In genomic region chr17:28177540-28178046, GRCm38 (mm10) we compare ENCODE assay signal across 8 mouse cellular contexts. TPM values are rescaled to one million over a fixed set of nuclear protein-coding genes. Genes with fewer than 3 reads are reported as not detected.
DNase-seq lines count a peak whose midpoint lies in the region; ATAC-seq and TF ChIP-seq lines count a peak whose summit lies in the region.

No protein-coding gene starts in this region.

- peaks cover 5% of the 10 kb centered on the region for H3K4me1 ChIP-seq in lung, adult 2 months (ENCODE audit: control insufficient read depth, insufficient read depth, low read length)
- peaks cover 7% of the 10 kb centered on the region; the same call in 1 of the 2 replicates for H3K4me1 ChIP-seq in brown adipose tissue, adult 24 weeks (ENCODE audit: control insufficient read depth, insufficient read depth, insufficient read length, low read length)
- peaks cover 57% of the 10 kb centered on the region for H3K4me1 ChIP-seq in liver, embryonic 15.5 days (replicated peaks)

- H3K9ac ChIP-seq in liver, embryonic 15.5 days = peak overlapping the region; percentile 75

- 5% methylated on average over 22 of the region's 22 CpGs for WGBS in lung, adult 2 months
- WGBS in liver, embryonic 15.5 days (ENCODE audit: insufficient replicate concordance) = 4% methylated on average over 20 of the region's 22 CpGs

- H3K27ac ChIP-seq in brown adipose tissue, adult 24 weeks (replicated peaks; ENCODE audit: low read depth, low read length) = peak overlapping the region; percentile 70
- peak overlapping the region; percentile 79 for H3K27ac ChIP-seq in liver, embryonic 15.5 days (replicated peaks)

- TF ChIP-seq CTCF in lung, adult 2 months (IDR thresholded peaks at IDR 0.05; ENCODE audit: insufficient read depth, low read length) = no peak

- TF ChIP-seq POLR2A in lung, adult 2 months (IDR thresholded peaks at IDR 0.05; ENCODE audit: borderline replicate concordance, extremely low read depth, low read depth, low read length) = peak; percentile 19; the same call in 1 of the 2 replicates

- peak overlapping the region; percentile 90 for H3K4me2 ChIP-seq in liver, embryonic 15.5 days

- DNase-seq in lung, adult 2 months = no peak
- no peak for DNase-seq in lung, postnatal 4 days
- DNase-seq in heart, postnatal 4 days = peak; percentile 73
- peak; percentile 50 for DNase-seq in skeletal muscle tissue, adult 2 months (ENCODE audit: low read depth, low spot score)
- no peak for DNase-seq in right cerebral cortex, postnatal 14 days
- DNase-seq in frontal cortex, postnatal 36 days (ENCODE audit: low spot score in 2 of 2) = no peak

- ATAC-seq in liver, embryonic 15.5 days (ENCODE audit: insufficient read depth) = peak; percentile 65

- H3K27me3 ChIP-seq in liver, embryonic 15.5 days = 0 out of 2 replicates have a peak, but pooled peaks cover 5% of the 10 kb centered on the region

- H3K9me3 ChIP-seq in liver, embryonic 15.5 days (replicated peaks) = no peaks in the 10 kb centered on the region

- no peaks in the 10 kb centered on the region for H3K36me3 ChIP-seq in liver, embryonic 15.5 days (replicated peaks)

- H3K4me3 ChIP-seq in lung, adult 2 months (replicated peaks; ENCODE audit: extremely low read depth, low read depth, low read length) = peak overlapping the region; percentile 64
- H3K4me3 ChIP-seq in brown adipose tissue, adult 24 weeks (ENCODE audit: insufficient read depth, low read depth, low read length) = peak overlapping the region; percentile 96
- H3K4me3 ChIP-seq in liver, embryonic 15.5 days (replicated peaks) = peak overlapping the region; percentile 74

RNA-seq across cellular contexts. Expression of gene Zfp523, which starts 0.7 kb away (rescaled TPM):
- 69.0 and 75.8 TPM in 2 replicates for polyA plus RNA-seq in lung, adult 2 months (2012; rRNA removed)
- polyA plus RNA-seq in brown adipose tissue, adult 24 weeks (2012; ENCODE audit: insufficient read depth, insufficient read length, missing spikeins) = 6.1 and 12.0 TPM in 2 replicates
- total RNA-seq in heart, postnatal 4 days (2021) = 10 to 100 TPM; 29.2 to 32.8 TPM
- polyA plus RNA-seq in liver, embryonic 15.5 days (2015; fragmentation: Nextera tagmentation; extraction: Ambion mirVana) = 5.8 and 6.4 TPM in 2 replicates

RNA-seq across cellular contexts. Expression of gene Def6, which starts 30.0 kb away (rescaled TPM):
- polyA plus RNA-seq in lung, adult 2 months (2012; rRNA removed) = 15.2 and 22.0 TPM in 2 replicates
- polyA plus RNA-seq in brown adipose tissue, adult 24 weeks (2012; ENCODE audit: insufficient read depth, insufficient read length, missing spikeins) = 0.71 and 2.1 TPM in 2 replicates
- total RNA-seq in heart, postnatal 4 days (2021) = 1 to 10 TPM; 2.8 to 3.3 TPM
- polyA plus RNA-seq in liver, embryonic 15.5 days (2015; fragmentation: Nextera tagmentation; extraction: Ambion mirVana) = 10.4 and 10.9 TPM in 2 replicates

RNA-seq across cellular contexts. Expression of gene Scube3, which starts 35.7 kb away (rescaled TPM):
- 3.1 and 3.6 TPM in 2 replicates for polyA plus RNA-seq in lung, adult 2 months (2012; rRNA removed)
- polyA plus RNA-seq in brown adipose tissue, adult 24 weeks (2012; ENCODE audit: insufficient read depth, insufficient read length, missing spikeins) = not detected in 2 replicates
- total RNA-seq in heart, postnatal 4 days (2021) = 1 to 10 TPM; 1.1 to 1.4 TPM
- polyA plus RNA-seq in liver, embryonic 15.5 days (2015; fragmentation: Nextera tagmentation; extraction: Ambion mirVana) = 0.18 and 0.25 TPM in 2 replicates

RNA-seq across cellular contexts. Expression of gene Ppard, which starts 54.9 kb away (rescaled TPM):
- 33.3 and 41.7 TPM in 2 replicates for polyA plus RNA-seq in lung, adult 2 months (2012; rRNA removed)
- 14.2 and 15.2 TPM in 2 replicates for polyA plus RNA-seq in brown adipose tissue, adult 24 weeks (2012; ENCODE audit: insufficient read depth, insufficient read length, missing spikeins)
- total RNA-seq in heart, postnatal 4 days (2021) = 10 to 100 TPM; 21.9 to 22.3 TPM
- polyA plus RNA-seq in liver, embryonic 15.5 days (2015; fragmentation: Nextera tagmentation; extraction: Ambion mirVana) = 0.86 and 0.89 TPM in 2 replicates

Comparison
In these comparisons a context has a peak if more than half of its experiments do, and no peak if none do; other contexts are left out.
1. DNase-seq: peak in heart, postnatal 4 days (single experiment) and skeletal muscle tissue, adult 2 months (single experiment); none in lung, adult 2 months (single experiment), lung, postnatal 4 days (0 of 2), right cerebral cortex, postnatal 14 days (single experiment) and frontal cortex, postnatal 36 days (0 of 2).
2. Peak in every context shown above with its lines, with median percentiles within 50 percentile points of each other: H3K4me3 ChIP-seq.